Mouse (Mus musculus) embryonic fibroblast, embryonic 13.5 days (primary cell): Measurements from ENCODE around the gene Syn3. TPM values are rescaled to one million over a fixed set of nuclear protein-coding genes. Genes with fewer than 3 reads are reported as not detected.
"Not testable (repeated sequence)": the region's sequence is repeated elsewhere in the genome, so short reads cannot be mapped to it uniquely, and the experiment has no call there.

Source experiments
- H3K27ac ChIP-seq: 2 replicates; pipeline ENCODE4 v1.5.1; 2012; ENCODE audit warnings: low read length, control low read depth, inconsistent platforms; ENCODE audit not compliant: insufficient read depth
- H3K4me1 ChIP-seq: 2 replicates; pipeline ENCODE4 v1.6.1; 2011; ENCODE audit warnings: low read length; ENCODE audit not compliant: control insufficient read depth, insufficient read depth
- H3K4me3 ChIP-seq: 2 replicates; pipeline ENCODE4 v1.5.1; 2011; ENCODE audit warnings: mild to moderate bottlenecking, control low read depth, low read length; ENCODE audit not compliant: insufficient read depth
- CTCF ChIP-seq: IDR thresholded peaks from 2 replicates; pipeline ENCODE4 v1.5.1; 2011; ENCODE audit warnings: mild to moderate bottlenecking, control low read depth, low read length, moderate library complexity, borderline replicate concordance; ENCODE audit not compliant: insufficient read depth
- POLR2A ChIP-seq: IDR thresholded peaks from 2 replicates; pipeline ENCODE4 v1.6.1; 2011; ENCODE audit warnings: low read depth, mild to moderate bottlenecking, control low read depth, low read length, moderate library complexity
- polyA plus RNA-seq: library from polyadenylated mRNA; stranded (reverse); fragments of >200 nt; gene quantifications from 2 replicates; pipeline ENCODE4 v1.2.4, GENCODE M21; 2011; ENCODE audit warnings: low read depth; ENCODE audit not compliant: missing spikeins, insufficient read length

Syn3 gene
- polyA plus RNA-seq, 1 experiment, result 1.4 TPM

GRCm38 (mm10) chr10:86452326-86452995 is 46.2 kb downstream of the Syn3 start:
- Histone ChIP-seq H3K4me1 (peaks cover 9% of the 10 kb centered on the region), H3K27ac (no peak overlapping the region), H3K4me3 (no peak overlapping the region)
- TF ChIP-seq CTCF (no peak), POLR2A (no peak)

DNA sequence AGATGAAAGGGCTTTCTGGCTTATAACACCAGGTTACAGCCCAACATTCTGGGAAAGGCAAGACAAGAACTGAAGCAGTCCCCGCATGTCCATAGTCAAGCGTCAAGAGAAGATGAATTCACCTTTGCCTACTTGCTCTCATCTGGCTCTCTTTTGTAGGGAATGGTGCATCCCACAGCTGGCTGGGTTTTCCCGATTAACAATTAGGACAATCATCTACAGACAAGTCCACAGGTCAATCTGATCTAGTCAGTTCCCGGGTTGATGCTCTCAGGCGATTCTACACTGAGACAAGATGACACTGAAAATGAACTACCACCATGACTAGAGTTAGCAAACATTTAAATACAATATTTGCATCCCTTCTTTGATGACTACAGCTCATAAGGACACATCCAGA is 47.4 kb downstream of the Syn3 start:
- Histone ChIP-seq H3K27ac (0 out of 2 replicates have a peak overlapping the region, but pooled peaks have one; percentile 29), H3K4me3 (no peak overlapping the region), H3K4me1 (peaks cover 12% of the 10 kb centered on the region)
- TF ChIP-seq POLR2A (no peak), CTCF (no peak)

GRCm38 (mm10) chr10:86446649-86447048 is 52.0 kb downstream of the Syn3 start:
- peaks cover 29% of the 10 kb centered on the region for H3K4me1 ChIP-seq
- no peak overlapping the region for H3K4me3 ChIP-seq
- H3K27ac ChIP-seq, result peak overlapping the region; percentile 94
- no peak for TF ChIP-seq POLR2A
- no peak for TF ChIP-seq CTCF

GRCm38 (mm10) chr10:86445207-86445606 is 53.5 kb downstream of the Syn3 start:
- Histone ChIP-seq H3K4me1 (peaks cover 24% of the 10 kb centered on the region), H3K4me3 (no peak overlapping the region), H3K27ac (peak overlapping the region; percentile 94)
- no peak; the same call in 1 of the 2 replicates for TF ChIP-seq POLR2A

- TF ChIP-seq CTCF, result no peak
- no peak for TF ChIP-seq POLR2A
- Histone ChIP-seq H3K4me3 (no peak overlapping the region), H3K4me1 (peaks cover 24% of the 10 kb centered on the region), H3K27ac (peak overlapping the region; percentile 89)
These were observed 54.0 kb downstream of the Syn3 start for GRCm38 (mm10) chr10:86444665-86445064.

GRCm38 (mm10) chr10:86441765-86442164 is 56.9 kb downstream of the Syn3 start:
- Histone ChIP-seq H3K27ac (no peak overlapping the region), H3K4me3 (no peak overlapping the region), H3K4me1 (peaks cover 22% of the 10 kb centered on the region)
- TF ChIP-seq POLR2A (no peak), CTCF (no peak)

GRCm38 (mm10) chr10:86439640-86440039 is 59.1 kb downstream of the Syn3 start:
- TF ChIP-seq CTCF, result no peak
- no peak for TF ChIP-seq POLR2A
- H3K4me3 ChIP-seq, result no peak overlapping the region

GRCm38 (mm10) chr10:86437294-86437693 is 61.4 kb downstream of the Syn3 start:
- Histone ChIP-seq H3K4me3 (no peak overlapping the region), H3K4me1 (peaks cover 6% of the 10 kb centered on the region; the same call in 1 of the 2 replicates), H3K27ac (no peak overlapping the region)
- TF ChIP-seq CTCF (no peak), POLR2A (no peak)

More at GRCm38 (mm10) chr10:86439640-86440039, 59.1 kb downstream of the Syn3 start:
- Histone ChIP-seq H3K27ac (no peak overlapping the region), H3K4me1 (peaks cover 12% of the 10 kb centered on the region; the same call in 1 of the 2 replicates)

GRCm38 (mm10) chr10:86435006-86435405 is 63.7 kb downstream of the Syn3 start:
- H3K4me3 ChIP-seq, H3K27ac ChIP-seq, H3K4me1 ChIP-seq: not testable (repeated sequence)

DNA sequence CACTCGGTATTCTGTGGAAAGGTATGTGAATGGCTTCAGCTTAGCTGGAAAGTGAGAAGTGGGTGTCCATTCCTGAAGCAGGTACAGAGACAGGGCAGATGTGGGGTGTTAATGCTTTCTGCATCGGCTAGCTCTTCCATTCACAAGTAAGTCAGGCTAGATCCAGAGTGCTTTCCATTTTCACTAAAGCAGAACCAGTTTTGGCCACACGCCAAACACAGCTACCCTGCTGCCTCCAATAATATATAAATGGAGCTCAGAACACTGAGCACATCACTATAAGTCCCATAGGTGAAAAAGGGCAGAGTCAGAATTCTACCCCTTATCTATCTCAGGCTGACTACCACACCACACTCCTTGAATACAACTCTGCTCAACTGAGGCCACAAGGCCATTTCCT is 69.0 kb downstream of the Syn3 start:
- TF ChIP-seq CTCF, result no peak
- no peak for TF ChIP-seq POLR2A
- Histone ChIP-seq H3K4me3 (no peak overlapping the region), H3K4me1 (peaks cover 9% of the 10 kb centered on the region), H3K27ac (no peak overlapping the region)

DNA sequence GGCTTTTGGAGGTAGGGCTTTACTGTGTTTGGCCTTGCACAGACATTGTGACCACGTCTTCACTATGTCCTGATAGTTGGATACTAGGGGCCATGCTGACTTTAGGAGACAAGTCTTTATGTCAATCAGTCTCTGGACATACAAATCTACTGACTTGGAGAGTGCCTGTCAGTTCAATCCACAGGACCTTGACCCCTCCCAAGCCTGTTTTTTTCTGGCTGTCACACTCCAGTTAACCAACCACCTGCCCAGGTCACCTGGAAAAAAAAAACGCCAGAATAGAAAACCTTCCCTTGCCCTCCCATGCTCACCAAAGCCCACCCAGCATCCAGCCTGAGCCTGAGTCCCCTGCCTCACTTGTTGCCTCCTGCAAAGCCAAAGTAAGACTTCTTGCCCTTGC is 70.7 kb downstream of the Syn3 start:
- peaks cover 9% of the 10 kb centered on the region for H3K4me1 ChIP-seq
- TF ChIP-seq CTCF, result no peak
- no peak for TF ChIP-seq POLR2A
- no peak overlapping the region for H3K4me3 ChIP-seq
- H3K27ac ChIP-seq, result no peak overlapping the region
